Mouse (Mus musculus) G1E (cell line): ENCODE results near the gene Spta1.

Experiments used
- CTCF ChIP-seq: IDR thresholded peaks from 2 replicates; pipeline ENCODE4 v1.5.1; 2012; ENCODE audit warnings: low read depth, low read length, inconsistent platforms, mixed read lengths
- GATA1 ChIP-seq: IDR thresholded peaks from 2 replicates; pipeline ENCODE4 v1.6.1; 2012; ENCODE audit warnings: borderline replicate concordance, low read length, inconsistent platforms, mixed read lengths
- POLR2AphosphoS5 ChIP-seq: IDR thresholded peaks from 2 replicates; pipeline ENCODE4 v1.6.1; 2012; ENCODE audit warnings: low read depth, low read length, inconsistent platforms; ENCODE audit not compliant: insufficient replicate concordance
- TAL1 ChIP-seq: conservative IDR thresholded peaks from 2 replicates; pipeline ENCODE4 v1.6.1; 2012; ENCODE audit warnings: low read depth, low read length, inconsistent platforms, mixed read lengths

DNA sequence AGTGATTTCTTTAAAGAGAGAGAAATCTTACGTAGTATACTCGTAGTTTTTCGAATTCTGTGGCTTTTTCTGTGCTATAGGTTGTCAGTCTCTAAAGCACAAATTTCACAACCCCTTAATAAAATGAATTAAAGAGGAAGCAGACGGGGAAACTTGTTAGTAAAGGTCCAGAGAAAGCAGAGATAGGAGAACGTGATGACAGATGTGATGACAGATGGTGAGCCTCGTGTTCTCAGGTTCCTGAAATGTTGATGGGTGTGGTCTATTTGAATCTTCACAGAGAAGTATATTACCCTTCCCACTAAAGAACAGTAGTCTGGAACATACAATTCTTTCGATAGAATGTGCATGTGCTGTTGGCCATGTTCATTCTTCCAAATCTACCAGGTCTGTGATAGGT, 32.1 kb downstream of the Spta1 start:
- TF ChIP-seq TAL1 (no peak), CTCF (no peak), GATA1 (no peak), POLR2AphosphoS5 (no peak)
